Mouse (Mus musculus): ENCODE measurements around the gene Gp1bb. TPM values are rescaled to one million over a fixed set of nuclear protein-coding genes. Genes with fewer than 3 reads are reported as not detected.

Gene Gp1bb
- total and polyA plus RNA-seq, 3 experiments: not detected

GRCm38 (mm10) chr16:18586906-18587546 lies 35.2 kb downstream of the Gp1bb start:
- peaks cover 4 to 7% of the 10 kb centered on the region in 2 experiments; a peak in 2 of 4 replicates for H3K4me1 ChIP-seq (ENCODE audit: control insufficient read depth in 1 of 2, insufficient read depth in 2 of 2)
- no peak overlapping the region for H3K27ac ChIP-seq (ENCODE audit: insufficient read depth, low read depth)
- no peaks in the 10 kb centered on the region for H3K36me3 ChIP-seq (replicated peaks in 1 of 2; ENCODE audit: control insufficient read depth in 1 of 2, insufficient read depth in 1 of 2, low read length in 1 of 2)
- no peak overlapping the region for H3K9ac ChIP-seq (ENCODE audit: insufficient read depth, low read depth)
- peaks cover 27% of the 10 kb centered on the region for H3K27me3 ChIP-seq (replicated peaks)
- peaks cover 49% of the 10 kb centered on the region for H3K9me3 ChIP-seq (replicated peaks; ENCODE audit: low read length)
- no peak for DNase-seq (ENCODE audit: extremely low read depth)
- in situ Hi-C loops (cut with MboI; ENCODE audit: low pct_ligation_motif_present, low pct_unique_long_range_greater_than_20kb, low sequenced_read_pairs) (no loop called here), dilution Hi-C loops (cut with MboI; ENCODE audit: extremely low pct_ligation_motif_present, extremely low pct_unique_long_range_greater_than_20kb, low sequenced_read_pairs) (no loop called here)
- no peak overlapping the region for H3K4me2 ChIP-seq (ENCODE audit: insufficient read depth, low read depth, poor library complexity, severe bottlenecking)
- TF ChIP-seq MAZ (IDR thresholded peaks at IDR 0.05; ENCODE audit: low read depth, low read length) (no peak), MAX (IDR thresholded peaks at IDR 0.05; ENCODE audit: low read length) (no peak), CTCF (conservative IDR thresholded peaks at IDR 0.05 in 1 of 2, IDR thresholded peaks at IDR 0.05 in 1 of 2; ENCODE audit: low read depth in 2 of 2, low read length in 2 of 2) (no peak), RCOR1 (conservative IDR thresholded peaks at IDR 0.05; ENCODE audit: low read depth, low read length) (no peak), BHLHE40 (IDR thresholded peaks at IDR 0.05; ENCODE audit: low read depth, low read length) (no peak), GABPA (IDR thresholded peaks at IDR 0.05; ENCODE audit: insufficient replicate concordance, low read depth, low read length) (no peak), USF1 (IDR thresholded peaks at IDR 0.05; ENCODE audit: low read depth, low read length) (no peak), ZC3H11A (IDR thresholded peaks at IDR 0.05; ENCODE audit: low read depth, low read length) (no peak), IRF4 (IDR thresholded peaks at IDR 0.05; ENCODE audit: low read depth, low read length) (no peak)
- H3K4me3 ChIP-seq (replicated peaks in 1 of 3; ENCODE audit: low read depth in 2 of 3, low read length in 2 of 3, poor library complexity in 1 of 3): no peak overlapping the region
- no peaks in the 10 kb centered on the region for H3K79me2 ChIP-seq (replicated peaks; ENCODE audit: control insufficient read depth, extremely low read depth, insufficient read depth, poor library complexity, severe bottlenecking)

GRCm38 (mm10) chr16:18586076-18586905 lies 35.9 kb downstream of the Gp1bb start:
- peak overlapping the region in 1 of 3 experiments; percentile 2 for H3K4me3 ChIP-seq (replicated peaks in 1 of 3; ENCODE audit: low read depth in 2 of 3, low read length in 2 of 3, poor library complexity in 1 of 3)
- dilution Hi-C loops (cut with MboI; ENCODE audit: extremely low pct_ligation_motif_present, extremely low pct_unique_long_range_greater_than_20kb, low sequenced_read_pairs): no loop called here
- in situ Hi-C loops (cut with MboI; ENCODE audit: low pct_ligation_motif_present, low pct_unique_long_range_greater_than_20kb, low sequenced_read_pairs): no loop called here

GRCm38 (mm10) chr16:18585676-18586075 lies 36.5 kb downstream of the Gp1bb start:
- peaks cover 59% of the 10 kb centered on the region for H3K9me3 ChIP-seq (replicated peaks; ENCODE audit: low read length)
- H3K4me2 ChIP-seq (ENCODE audit: insufficient read depth, low read depth, poor library complexity, severe bottlenecking): no peak overlapping the region
- dilution Hi-C loops (cut with MboI; ENCODE audit: extremely low pct_ligation_motif_present, extremely low pct_unique_long_range_greater_than_20kb, low sequenced_read_pairs) (no loop called here), in situ Hi-C loops (cut with MboI; ENCODE audit: low pct_ligation_motif_present, low pct_unique_long_range_greater_than_20kb, low sequenced_read_pairs) (no loop called here)
- H3K4me1 ChIP-seq (ENCODE audit: control insufficient read depth in 1 of 2, insufficient read depth in 2 of 2): peaks cover 4 to 7% of the 10 kb centered on the region in 2 experiments; a peak in 2 of 4 replicates
- peaks cover 15% of the 10 kb centered on the region for H3K27me3 ChIP-seq (replicated peaks)
- no peak for DNase-seq (ENCODE audit: extremely low read depth)
- no peak overlapping the region for H3K27ac ChIP-seq (ENCODE audit: insufficient read depth, low read depth)
- TF ChIP-seq SMC3 (IDR thresholded peaks at IDR 0.05; ENCODE audit: low read depth, low read length) (no peak), CHD1 (IDR thresholded peaks at IDR 0.05; ENCODE audit: low read depth, low read length) (no peak), GABPA (IDR thresholded peaks at IDR 0.05; ENCODE audit: insufficient replicate concordance, low read depth, low read length) (no peak), POLR2A (IDR thresholded peaks at IDR 0.05; ENCODE audit: low read depth, low read length) (no peak), MXI1 (IDR thresholded peaks at IDR 0.05; ENCODE audit: low read depth, low read length) (no peak), RCOR1 (conservative IDR thresholded peaks at IDR 0.05; ENCODE audit: low read depth, low read length) (no peak), EP300 (IDR thresholded peaks at IDR 0.05; ENCODE audit: low read length) (no peak), NELFE (IDR thresholded peaks at IDR 0.05; ENCODE audit: low read depth, low read length) (no peak), KAT2A (IDR thresholded peaks at IDR 0.05; ENCODE audit: insufficient replicate concordance, low read length) (no peak), CTCF (conservative IDR thresholded peaks at IDR 0.05 in 1 of 2, IDR thresholded peaks at IDR 0.05 in 1 of 2; ENCODE audit: low read depth in 2 of 2, low read length in 2 of 2) (no peak), ZMIZ1 (IDR thresholded peaks at IDR 0.05; ENCODE audit: low read depth, low read length) (no peak), POLR2AphosphoS2 (IDR thresholded peaks at IDR 0.05; ENCODE audit: low read depth, low read length) (no peak)
- H3K9ac ChIP-seq (ENCODE audit: insufficient read depth, low read depth): no peak overlapping the region
- no peak overlapping the region for H3K4me3 ChIP-seq (replicated peaks in 1 of 3; ENCODE audit: low read depth in 2 of 3, low read length in 2 of 3, poor library complexity in 1 of 3)
- no peaks in the 10 kb centered on the region for H3K36me3 ChIP-seq (replicated peaks in 1 of 2; ENCODE audit: control insufficient read depth in 1 of 2, insufficient read depth in 1 of 2, low read length in 1 of 2)
- H3K79me2 ChIP-seq (replicated peaks; ENCODE audit: control insufficient read depth, extremely low read depth, insufficient read depth, poor library complexity, severe bottlenecking): no peaks in the 10 kb centered on the region

More at GRCm38 (mm10) chr16:18586076-18586905, 35.9 kb downstream of the Gp1bb start:
- no peak for TF ChIP-seq MXI1 (IDR thresholded peaks at IDR 0.05; ENCODE audit: low read depth, low read length)
- TF ChIP-seq KAT2A (IDR thresholded peaks at IDR 0.05; ENCODE audit: insufficient replicate concordance, low read length): no peak
- H3K27ac ChIP-seq (ENCODE audit: insufficient read depth, low read depth): no peak overlapping the region
- no peaks in the 10 kb centered on the region for H3K36me3 ChIP-seq (replicated peaks in 1 of 2; ENCODE audit: control insufficient read depth in 1 of 2, insufficient read depth in 1 of 2, low read length in 1 of 2)
- no peak overlapping the region for H3K4me2 ChIP-seq (ENCODE audit: insufficient read depth, low read depth, poor library complexity, severe bottlenecking)
- no peaks in the 10 kb centered on the region for H3K79me2 ChIP-seq (replicated peaks; ENCODE audit: control insufficient read depth, extremely low read depth, insufficient read depth, poor library complexity, severe bottlenecking)
- peaks cover 4 to 7% of the 10 kb centered on the region in 2 experiments; a peak in 2 of 4 replicates for H3K4me1 ChIP-seq (ENCODE audit: control insufficient read depth in 1 of 2, insufficient read depth in 2 of 2)
- H3K9ac ChIP-seq (ENCODE audit: insufficient read depth, low read depth): no peak overlapping the region
- DNase-seq (ENCODE audit: extremely low read depth): no peak
- H3K9me3 ChIP-seq (replicated peaks; ENCODE audit: low read length): peaks cover 56% of the 10 kb centered on the region
- peaks cover 20% of the 10 kb centered on the region for H3K27me3 ChIP-seq (replicated peaks)

Measured in CH12.LX (cell line).